Mouse (Mus musculus) C2C12 (cell line): ENCODE results near the gene Nyap2.

Experiments used
- CTCF ChIP-seq: IDR thresholded peaks from one replicate; pipeline ENCODE4 v1.5.1; 2011; ENCODE audit not compliant: control insufficient read depth, insufficient read depth, insufficient read length
- MAX ChIP-seq: IDR thresholded peaks from one replicate; pipeline ENCODE4 v1.6.1; 2011; ENCODE audit warnings: mild to moderate bottlenecking, control low read depth
- MYOG ChIP-seq: IDR thresholded peaks from one replicate; pipeline ENCODE4 v1.6.1; 2011; ENCODE audit not compliant: control insufficient read depth, insufficient read length; ENCODE audit errors: extremely low read depth
- USF1 ChIP-seq: IDR thresholded peaks from one replicate; pipeline ENCODE4 v1.6.1; 2011; ENCODE audit warnings: low read depth, mild to moderate bottlenecking, control low read depth, moderate library complexity

- TF ChIP-seq MAX: no peak
- no peak for TF ChIP-seq CTCF
- no peak for TF ChIP-seq MYOG
- no peak for TF ChIP-seq USF1
Observed at GRCm38 (mm10) chr1:81180686-81181085, 103.9 kb downstream of the Nyap2 start.
